Mouse (Mus musculus) splenic B cell, adult 2 months (primary cell): ENCODE measurements around the gene Stk11.
A peak's percentile ranks its signal among the peaks of the same experiment; 100 is the strongest.
"Not testable (repeated sequence)": the region's sequence is repeated elsewhere in the genome, so short reads cannot be mapped to it uniquely, and the experiment has no call there.

Source experiments
- DNase-seq: peaks from one replicate; pipeline ENCODE4 v3.0.0-alpha.2; 2011; ENCODE audit warnings: low read depth, low spot score
- H3K27me3 ChIP-seq: 2 replicates; pipeline ENCODE4 v1.6.1; 2012; ENCODE audit warnings: mild to moderate bottlenecking, low read length, moderate library complexity, mixed read lengths; ENCODE audit not compliant: control insufficient read depth, poor library complexity, insufficient read depth, severe bottlenecking
- H3K36me3 ChIP-seq: 2 replicates; pipeline ENCODE4 v1.6.1; 2012; ENCODE audit warnings: mild to moderate bottlenecking, low read length, moderate library complexity, mixed read lengths; ENCODE audit not compliant: control insufficient read depth, poor library complexity, insufficient read depth, severe bottlenecking

The Stk11 gene

GRCm38 (mm10) chr10:80159561-80160454 is 44.2 kb downstream of the Stk11 start:
- H3K27me3 ChIP-seq: no peaks in the 10 kb centered on the region
- H3K36me3 ChIP-seq: peaks cover 19% of the 10 kb centered on the region
- peak; percentile 100 for DNase-seq

- DNase-seq: peak; percentile 68
- H3K27me3 ChIP-seq: no peaks in the 10 kb centered on the region
These were observed 45.1 kb downstream of the Stk11 start for GRCm38 (mm10) chr10:80160455-80161371.

GRCm38 (mm10) chr10:80161522-80162242 is 46.1 kb downstream of the Stk11 start:
- Histone ChIP-seq H3K27me3 (no peaks in the 10 kb centered on the region), H3K36me3 (peaks cover 4% of the 10 kb centered on the region)
- no peak for DNase-seq

More at GRCm38 (mm10) chr10:80160455-80161371, 45.1 kb downstream of the Stk11 start:
- peaks cover 12% of the 10 kb centered on the region for H3K36me3 ChIP-seq

GRCm38 (mm10) chr10:80162243-80162608 is 46.6 kb downstream of the Stk11 start:
- H3K36me3 ChIP-seq: no peaks in the 10 kb centered on the region; the same call in 1 of the 2 replicates
- no peak for DNase-seq
- H3K27me3 ChIP-seq: no peaks in the 10 kb centered on the region

- DNase-seq: no peak
- H3K27me3 ChIP-seq: no peaks in the 10 kb centered on the region
- no peaks in the 10 kb centered on the region for H3K36me3 ChIP-seq
These were observed 47.2 kb downstream of the Stk11 start for GRCm38 (mm10) chr10:80162716-80163299.

GRCm38 (mm10) chr10:80163721-80164120 is 48.1 kb downstream of the Stk11 start:
- DNase-seq: no peak
- Histone ChIP-seq H3K36me3 (no peaks in the 10 kb centered on the region), H3K27me3 (no peaks in the 10 kb centered on the region)

- no peak for DNase-seq
- no peaks in the 10 kb centered on the region for H3K27me3 ChIP-seq
- no peaks in the 10 kb centered on the region for H3K36me3 ChIP-seq
These were observed 48.8 kb downstream of the Stk11 start for GRCm38 (mm10) chr10:80164161-80164997.

GRCm38 (mm10) chr10:80164998-80165344 is 49.4 kb downstream of the Stk11 start:
- no peaks in the 10 kb centered on the region for H3K27me3 ChIP-seq
- H3K36me3 ChIP-seq: no peaks in the 10 kb centered on the region
- DNase-seq: peak; percentile 97

- Histone ChIP-seq H3K27me3 (no peaks in the 10 kb centered on the region), H3K36me3 (peaks cover 4% of the 10 kb centered on the region; the same call in 1 of the 2 replicates)
- DNase-seq: no peak
These were observed 50.0 kb downstream of the Stk11 start, which contains the start of gene Cirbp for GRCm38 (mm10) chr10:80165392-80166128. Gene Cirbp (plus strand): TSS chr10:80165985.

- not testable (repeated sequence) for H3K27me3 ChIP-seq, DNase-seq, H3K36me3 ChIP-seq
These were observed 50.5 kb downstream of the Stk11 start for GRCm38 (mm10) chr10:80166136-80166535.

GRCm38 (mm10) chr10:80167460-80168037 is 51.9 kb downstream of the Stk11 start:
- H3K27me3 ChIP-seq: no peaks in the 10 kb centered on the region
- peak; percentile 99 for DNase-seq
- H3K36me3 ChIP-seq: peaks cover 11% of the 10 kb centered on the region

- DNase-seq: peak; percentile 91
- no peaks in the 10 kb centered on the region for H3K27me3 ChIP-seq
- peaks cover 11% of the 10 kb centered on the region for H3K36me3 ChIP-seq
These were observed 52.5 kb downstream of the Stk11 start for GRCm38 (mm10) chr10:80168038-80168661.
